Mouse (Mus musculus): ENCODE results near the gene Gm9758. TPM values are rescaled to one million over a fixed set of nuclear protein-coding genes. Genes with fewer than 3 reads are reported as not detected.
"Not testable (repeated sequence)": the region's sequence is repeated elsewhere in the genome, so short reads cannot be mapped to it uniquely, and the experiment has no call there.

Gene Gm9758
- polyA plus RNA-seq, 1 experiment from 2014 or later: not detected

DNA sequence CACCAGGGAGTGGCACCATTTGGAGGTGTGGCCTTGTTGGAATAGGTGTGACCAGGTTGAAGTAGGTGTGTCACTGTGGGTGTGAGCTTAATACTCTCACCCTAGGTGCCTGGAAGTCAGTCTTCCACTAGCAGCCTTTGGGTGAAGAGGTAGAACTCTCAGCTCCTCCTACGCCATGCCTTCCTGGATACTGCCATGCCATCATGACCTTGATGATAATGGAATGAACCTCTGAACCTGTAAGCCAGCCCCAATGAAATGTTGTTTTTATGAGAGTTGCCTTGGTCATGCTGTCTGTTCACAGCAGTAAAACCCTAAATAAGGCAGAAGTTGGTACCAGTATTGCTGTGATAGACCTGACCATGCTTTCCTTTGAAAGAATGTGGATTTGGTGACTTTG lies 26.3 kb upstream of the Gm9758 start:
- H3K27me3 ChIP-seq (ENCODE audit: control insufficient read depth, insufficient read depth, low read length); H3K9me3 ChIP-seq (replicated peaks; ENCODE audit: control insufficient read depth, low read length); H3K27ac ChIP-seq (ENCODE audit: low read length); H3K4me2 ChIP-seq (ENCODE audit: low read depth, low read length); H3K9ac ChIP-seq (ENCODE audit: low read length); H3K4me3 ChIP-seq (ENCODE audit: low read length); H3K4me1 ChIP-seq (ENCODE audit: control insufficient read depth, insufficient read depth, low read length); H3K36me3 ChIP-seq (ENCODE audit: control insufficient read depth, insufficient read depth); ATAC-seq (replicated peaks; ENCODE audit: extremely low read depth, insufficient read depth, low FRiP score): not testable (repeated sequence)
- WGBS: 75% methylated on average over 1 of the region's 1 CpGs

DNA sequence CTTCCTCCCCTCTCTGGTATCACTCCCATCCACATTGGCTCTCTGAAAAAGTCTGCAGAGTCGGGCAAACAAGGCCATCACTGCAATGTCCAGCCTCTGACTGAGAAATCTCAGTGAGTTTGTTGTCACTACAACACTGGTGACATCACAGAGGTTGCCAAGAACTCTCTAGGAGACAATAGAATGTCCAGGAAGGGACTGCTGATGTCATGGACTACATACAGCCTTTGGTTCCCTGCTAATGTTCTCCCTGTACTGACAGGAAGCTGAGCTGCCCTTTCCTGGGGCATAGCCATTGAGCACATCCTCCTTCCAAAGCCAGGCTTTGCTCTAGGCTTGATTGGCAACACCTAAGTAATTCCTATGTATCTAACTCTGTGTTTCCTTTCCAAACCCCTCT lies 23.6 kb upstream of the Gm9758 start, which contains the start of gene Speer4e:
Gene Speer4e (minus strand): TSS at position 101 of the 400 bp plus-strand sequence.
- not testable (repeated sequence) for ATAC-seq (replicated peaks; ENCODE audit: extremely low read depth, insufficient read depth, low FRiP score); H3K4me1 ChIP-seq (ENCODE audit: control insufficient read depth, insufficient read depth, low read length); H3K27me3 ChIP-seq (ENCODE audit: control insufficient read depth, insufficient read depth, low read length); H3K27ac ChIP-seq (ENCODE audit: low read length); H3K9me3 ChIP-seq (replicated peaks; ENCODE audit: control insufficient read depth, low read length); H3K36me3 ChIP-seq (ENCODE audit: control insufficient read depth, insufficient read depth); H3K9ac ChIP-seq (ENCODE audit: low read length); H3K4me3 ChIP-seq (ENCODE audit: low read length); H3K4me2 ChIP-seq (ENCODE audit: low read depth, low read length)
- 47% methylated on average over 1 of the region's 1 CpGs for WGBS

DNA sequence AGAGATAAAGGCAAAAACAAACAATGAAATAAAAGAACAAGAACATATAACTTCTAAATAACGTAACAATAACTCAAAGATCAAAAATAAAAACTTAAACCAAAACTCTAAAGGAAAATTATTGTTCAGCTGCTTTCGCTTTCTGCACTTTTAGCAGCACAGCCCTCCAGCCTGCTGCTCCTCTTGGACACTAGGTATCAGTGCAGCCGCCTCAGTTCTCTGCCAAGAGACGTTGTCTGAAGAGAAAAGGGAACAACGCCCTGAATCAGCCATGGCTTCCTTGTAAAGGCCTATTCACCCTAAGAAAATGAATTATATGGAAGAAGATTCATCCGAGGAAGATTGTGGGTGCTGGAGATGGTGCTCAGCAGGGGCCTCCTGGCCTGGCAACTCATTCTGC lies 19.0 kb upstream of the Gm9758 start:
- not testable (repeated sequence) for H3K27ac ChIP-seq (ENCODE audit: low read length); H3K4me3 ChIP-seq (ENCODE audit: low read length); ATAC-seq (replicated peaks; ENCODE audit: extremely low read depth, insufficient read depth, low FRiP score); H3K27me3 ChIP-seq (ENCODE audit: control insufficient read depth, insufficient read depth, low read length); H3K9ac ChIP-seq (ENCODE audit: low read length); H3K4me2 ChIP-seq (ENCODE audit: low read depth, low read length); H3K4me1 ChIP-seq (ENCODE audit: control insufficient read depth, insufficient read depth, low read length); H3K36me3 ChIP-seq (ENCODE audit: control insufficient read depth, insufficient read depth); H3K9me3 ChIP-seq (replicated peaks; ENCODE audit: control insufficient read depth, low read length)
- 61% methylated on average over 5 of the region's 6 CpGs for WGBS

DNA sequence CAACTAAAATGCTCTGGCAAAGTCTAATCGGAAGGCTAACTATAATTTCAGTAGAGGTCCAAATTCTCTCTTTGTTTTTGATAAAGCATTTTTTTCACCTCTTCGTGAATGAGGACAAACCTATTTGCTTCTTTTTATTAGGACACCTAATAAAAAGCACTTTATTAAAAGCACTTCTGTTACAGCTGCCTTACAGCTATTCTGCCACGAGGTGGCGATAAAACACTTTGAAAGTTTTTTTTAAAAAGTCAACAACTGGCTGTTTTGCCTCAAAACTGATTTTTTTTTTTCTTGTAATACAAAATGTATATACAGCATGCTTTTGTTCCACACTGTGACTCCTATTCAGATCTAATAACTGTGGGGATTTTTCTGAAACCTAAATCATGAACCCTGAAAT lies 12.3 kb upstream of the Gm9758 start:
- not testable (repeated sequence) for H3K4me1 ChIP-seq (ENCODE audit: control insufficient read depth, insufficient read depth, low read length); H3K9ac ChIP-seq (ENCODE audit: low read length); H3K4me2 ChIP-seq (ENCODE audit: low read depth, low read length); ATAC-seq (replicated peaks; ENCODE audit: extremely low read depth, insufficient read depth, low FRiP score); H3K4me3 ChIP-seq (ENCODE audit: low read length); H3K27ac ChIP-seq (ENCODE audit: low read length); H3K36me3 ChIP-seq (ENCODE audit: control insufficient read depth, insufficient read depth); H3K9me3 ChIP-seq (replicated peaks; ENCODE audit: control insufficient read depth, low read length); H3K27me3 ChIP-seq (ENCODE audit: control insufficient read depth, insufficient read depth, low read length)
- whole genome bisulfite sequencing: 24% methylated on average over 4 of the region's 4 CpGs

DNA sequence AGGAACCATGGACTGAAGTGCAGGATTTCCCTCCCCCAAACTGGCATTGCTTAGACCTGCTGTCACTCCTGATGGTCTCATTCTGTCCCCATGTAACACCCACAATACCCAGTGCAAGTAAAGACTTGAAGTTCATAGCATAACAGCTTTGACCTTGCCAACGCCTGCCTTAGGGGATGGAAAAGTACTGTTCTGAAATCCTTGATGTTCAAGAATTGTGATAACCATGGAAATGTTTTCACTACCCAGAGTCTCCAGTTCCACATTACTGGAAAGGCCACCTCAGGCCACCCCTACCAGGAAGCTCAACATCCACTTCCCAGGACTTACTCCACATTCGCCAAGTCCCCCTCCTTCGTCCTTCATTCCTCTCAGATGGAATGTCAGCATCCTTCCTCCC lies 338 bp downstream of the Gm9758 start:
- H3K27me3 ChIP-seq (ENCODE audit: control insufficient read depth, insufficient read depth, low read length); ATAC-seq (replicated peaks; ENCODE audit: extremely low read depth, insufficient read depth, low FRiP score); H3K9me3 ChIP-seq (replicated peaks; ENCODE audit: control insufficient read depth, low read length); H3K4me3 ChIP-seq (ENCODE audit: low read length); H3K4me1 ChIP-seq (ENCODE audit: control insufficient read depth, insufficient read depth, low read length); H3K4me2 ChIP-seq (ENCODE audit: low read depth, low read length); H3K36me3 ChIP-seq (ENCODE audit: control insufficient read depth, insufficient read depth); H3K27ac ChIP-seq (ENCODE audit: low read length); H3K9ac ChIP-seq (ENCODE audit: low read length): not testable (repeated sequence)
- 55% methylated on average over 2 of the region's 3 CpGs for WGBS

DNA sequence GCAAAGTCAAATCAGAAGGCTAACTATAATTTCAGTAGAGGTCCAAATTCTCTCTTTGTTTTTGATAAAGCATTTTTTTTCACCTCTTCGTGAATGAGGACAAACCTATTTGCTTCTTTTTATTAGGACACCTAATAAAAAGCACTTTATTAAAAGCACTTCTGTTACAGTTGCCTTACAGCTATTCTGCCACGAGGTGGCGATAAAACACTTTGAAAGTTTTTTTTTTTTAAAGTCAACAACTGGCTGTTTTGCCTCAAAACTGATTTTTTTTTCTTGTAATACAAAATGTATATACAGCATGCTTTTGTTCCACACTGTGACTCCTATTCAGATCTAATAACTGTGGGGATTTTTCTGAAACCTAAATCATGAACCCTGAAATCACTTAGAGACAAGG lies 11.2 kb downstream of the Gm9758 start:
- ATAC-seq (replicated peaks; ENCODE audit: extremely low read depth, insufficient read depth, low FRiP score); H3K9ac ChIP-seq (ENCODE audit: low read length); H3K9me3 ChIP-seq (replicated peaks; ENCODE audit: control insufficient read depth, low read length); H3K4me2 ChIP-seq (ENCODE audit: low read depth, low read length); H3K36me3 ChIP-seq (ENCODE audit: control insufficient read depth, insufficient read depth); H3K27ac ChIP-seq (ENCODE audit: low read length); H3K4me1 ChIP-seq (ENCODE audit: control insufficient read depth, insufficient read depth, low read length); H3K27me3 ChIP-seq (ENCODE audit: control insufficient read depth, insufficient read depth, low read length); H3K4me3 ChIP-seq (ENCODE audit: low read length): not testable (repeated sequence)
- WGBS: 11% methylated on average over 3 of the region's 3 CpGs

DNA sequence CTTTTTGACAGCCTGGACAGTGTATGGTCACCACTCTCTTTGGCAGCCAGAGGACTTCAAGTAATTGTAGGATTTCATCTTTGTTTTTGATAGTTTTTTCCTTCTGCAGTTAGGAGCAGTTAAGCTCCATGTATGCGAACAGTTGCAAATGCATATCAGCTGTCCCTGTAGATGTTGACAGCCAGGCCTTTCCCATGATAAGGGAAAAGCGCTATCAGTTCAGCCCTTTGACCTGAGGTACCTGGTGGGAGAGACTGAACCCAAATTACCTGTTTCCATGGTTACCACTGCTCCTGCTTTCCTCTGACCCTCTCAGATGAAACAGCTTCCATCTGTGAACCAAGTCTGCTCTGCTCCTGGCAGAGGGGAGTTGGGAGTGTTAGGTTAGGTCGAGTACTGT lies 22.5 kb downstream of the Gm9758 start:
- ATAC-seq (replicated peaks; ENCODE audit: extremely low read depth, insufficient read depth, low FRiP score): no peak
- WGBS: 45% methylated on average over 3 of the region's 3 CpGs
- H3K4me3 ChIP-seq (ENCODE audit: low read length): no peak overlapping the region
- no peaks in the 10 kb centered on the region for H3K4me1 ChIP-seq (ENCODE audit: control insufficient read depth, insufficient read depth, low read length)
- H3K9me3 ChIP-seq (replicated peaks; ENCODE audit: control insufficient read depth, low read length): 0 out of 2 replicates have a peak, but pooled peaks cover 2% of the 10 kb centered on the region
- no peak overlapping the region for H3K27ac ChIP-seq (ENCODE audit: low read length)
- no peak overlapping the region for H3K9ac ChIP-seq (ENCODE audit: low read length)
- no peaks in the 10 kb centered on the region for H3K27me3 ChIP-seq (ENCODE audit: control insufficient read depth, insufficient read depth, low read length)
- H3K4me2 ChIP-seq (ENCODE audit: low read depth, low read length): no peak overlapping the region
- no peaks in the 10 kb centered on the region for H3K36me3 ChIP-seq (ENCODE audit: control insufficient read depth, insufficient read depth)

DNA sequence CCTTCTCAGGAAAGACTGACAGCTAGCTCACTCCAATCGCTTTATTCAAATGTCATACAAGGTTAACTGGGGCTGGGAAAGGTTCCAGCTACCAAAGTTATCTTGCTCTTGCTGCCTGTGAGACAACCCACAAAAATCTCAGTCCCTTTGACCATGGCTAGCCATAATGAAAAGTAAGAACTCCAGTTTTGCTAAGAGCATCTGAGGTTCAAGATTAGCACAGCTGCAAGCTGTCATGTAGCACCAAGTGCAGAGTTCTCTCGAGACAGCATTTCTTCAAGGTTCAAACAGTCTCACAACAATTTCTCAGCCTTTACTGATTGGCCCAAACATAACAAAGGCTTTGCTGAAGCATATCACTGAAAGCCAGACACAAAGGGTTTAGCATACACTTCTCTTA lies 29.4 kb downstream of the Gm9758 start:
- not testable (repeated sequence) for H3K9ac ChIP-seq (ENCODE audit: low read length); H3K4me3 ChIP-seq (ENCODE audit: low read length); H3K9me3 ChIP-seq (replicated peaks; ENCODE audit: control insufficient read depth, low read length); H3K4me2 ChIP-seq (ENCODE audit: low read depth, low read length); H3K4me1 ChIP-seq (ENCODE audit: control insufficient read depth, insufficient read depth, low read length); H3K36me3 ChIP-seq (ENCODE audit: control insufficient read depth, insufficient read depth); H3K27me3 ChIP-seq (ENCODE audit: control insufficient read depth, insufficient read depth, low read length); H3K27ac ChIP-seq (ENCODE audit: low read length)
- ATAC-seq (replicated peaks; ENCODE audit: extremely low read depth, insufficient read depth, low FRiP score): peak; percentile 52
- WGBS: 65% methylated on average over 2 of the region's 2 CpGs

Measured in heart, embryonic 16.5 days (tissue).